Mouse (Mus musculus): ENCODE measurements around the gene Atp6v1d.

Gene Atp6v1d

GRCm38 (mm10) chr12:78861496-78862253, at the start of gene Atp6v1d, which contains the start of gene Eif2s1:
TSS of gene Atp6v1d (minus strand) at chr12:78861638.
TSS of gene Eif2s1 (plus strand) at chr12:78861819.
- DNase-seq, result peak; percentile 98 to 99

GRCm38 (mm10) chr12:78910684-78911461, 49.4 kb upstream of the Atp6v1d start:
- DNase-seq, result no peak

- no peak for DNase-seq
These were observed 46.7 kb upstream of the Atp6v1d start for GRCm38 (mm10) chr12:78908081-78908605.

GRCm38 (mm10) chr12:78906707-78907162, 45.3 kb upstream of the Atp6v1d start, which contains the start of gene Plek2:
TSS of gene Plek2 (minus strand) at chr12:78906964.
- peak; percentile 84 to 91 for DNase-seq

- DNase-seq, result no peak
These were observed 43.1 kb upstream of the Atp6v1d start for GRCm38 (mm10) chr12:78904499-78904898.

- DNase-seq, result no peak
These were observed 41.9 kb upstream of the Atp6v1d start for GRCm38 (mm10) chr12:78903313-78903712.

GRCm38 (mm10) chr12:78901467-78901866, 40.0 kb upstream of the Atp6v1d start:
- DNase-seq, result no peak

GRCm38 (mm10) chr12:78897861-78898260, 36.4 kb upstream of the Atp6v1d start:
- no peak for DNase-seq

- no peak for DNase-seq
These were observed 29.7 kb upstream of the Atp6v1d start for GRCm38 (mm10) chr12:78891149-78891548.

GRCm38 (mm10) chr12:78890062-78890461, 28.6 kb upstream of the Atp6v1d start:
- no peak for DNase-seq

- DNase-seq, result no peak
These were observed 13.1 kb upstream of the Atp6v1d start for GRCm38 (mm10) chr12:78874581-78874980.

GRCm38 (mm10) chr12:78868115-78868514, 6.7 kb upstream of the Atp6v1d start:
- no peak for DNase-seq

GRCm38 (mm10) chr12:78865434-78865833, 4.0 kb upstream of the Atp6v1d start:
- peak; percentile 12 to 31 for DNase-seq

- no peak for DNase-seq
These were observed 854 bp upstream of the Atp6v1d start for GRCm38 (mm10) chr12:78862254-78862730.

GRCm38 (mm10) chr12:78860921-78861495, 430 bp downstream of the Atp6v1d start:
- peak in 1 of 2 experiments; percentile 55 for DNase-seq

GRCm38 (mm10) chr12:78848246-78848645, 13.2 kb downstream of the Atp6v1d start:
- DNase-seq, result no peak

GRCm38 (mm10) chr12:78842429-78842828, 19.0 kb downstream of the Atp6v1d start:
- DNase-seq, result no peak

- peak; percentile 12 to 32 for DNase-seq
These were observed 21.5 kb downstream of the Atp6v1d start for GRCm38 (mm10) chr12:78839906-78840305.

- no peak for DNase-seq
These were observed 26.9 kb downstream of the Atp6v1d start for GRCm38 (mm10) chr12:78834496-78834895.

GRCm38 (mm10) chr12:78814437-78814836, 47.0 kb downstream of the Atp6v1d start:
- DNase-seq, result no peak

- DNase-seq, result no peak
These were observed 59.6 kb downstream of the Atp6v1d start for GRCm38 (mm10) chr12:78801836-78802235.

GRCm38 (mm10) chr12:78800036-78800435, 61.4 kb downstream of the Atp6v1d start:
- no peak for DNase-seq

GRCm38 (mm10) chr12:78794236-78794635, 67.2 kb downstream of the Atp6v1d start:
- no peak for DNase-seq
